Mouse (Mus musculus): Measurements from ENCODE around the gene Alms1.
A peak's percentile ranks its signal among the peaks of the same experiment; 100 is the strongest.
"Not testable (repeated sequence)": the region's sequence is repeated elsewhere in the genome, so short reads cannot be mapped to it uniquely, and the experiment has no call there.

Alms1 gene

GRCm38 (mm10) chr6:85587396-85588143 is at the start of gene Alms1:
TSS of gene Alms1 (plus strand) at chr6:85587531.
- peak; percentile 97 for DNase-seq (ENCODE audit: low spot score)

GRCm38 (mm10) chr6:85543351-85544175 is 43.8 kb upstream of the Alms1 start:
- DNase-seq (ENCODE audit: low spot score): no peak

GRCm38 (mm10) chr6:85544251-85544881 is 43.0 kb upstream of the Alms1 start:
- DNase-seq (ENCODE audit: low spot score): no peak

GRCm38 (mm10) chr6:85547642-85548041 is 39.7 kb upstream of the Alms1 start:
- DNase-seq (ENCODE audit: low spot score): no peak

- no peak for DNase-seq (ENCODE audit: low spot score)
Measured at GRCm38 (mm10) chr6:85562374-85562773, 25.0 kb upstream of the Alms1 start.

GRCm38 (mm10) chr6:85572816-85573215 is 14.5 kb upstream of the Alms1 start:
- DNase-seq (ENCODE audit: low spot score): no peak

- no peak for DNase-seq (ENCODE audit: low spot score)
Measured at GRCm38 (mm10) chr6:85581688-85582087, 5.6 kb upstream of the Alms1 start.

GRCm38 (mm10) chr6:85584612-85585011 is 2.7 kb upstream of the Alms1 start:
- no peak for DNase-seq (ENCODE audit: low spot score)

GRCm38 (mm10) chr6:85586805-85587367 is 445 bp upstream of the Alms1 start:
- no peak for DNase-seq (ENCODE audit: low spot score)

- DNase-seq (ENCODE audit: low spot score): no peak
Measured at GRCm38 (mm10) chr6:85588164-85588563, 833 bp downstream of the Alms1 start.

- DNase-seq (ENCODE audit: low spot score): no peak
Measured at GRCm38 (mm10) chr6:85588568-85588967, 1.2 kb downstream of the Alms1 start.

GRCm38 (mm10) chr6:85590116-85590515 is 2.8 kb downstream of the Alms1 start:
- no peak for DNase-seq (ENCODE audit: low spot score)

GRCm38 (mm10) chr6:85599310-85599709 is 12.0 kb downstream of the Alms1 start:
- DNase-seq (ENCODE audit: low spot score): no peak

- no peak for DNase-seq (ENCODE audit: low spot score)
Measured at GRCm38 (mm10) chr6:85610511-85610910, 23.2 kb downstream of the Alms1 start.

GRCm38 (mm10) chr6:85620826-85621225 is 33.5 kb downstream of the Alms1 start:
- no peak for DNase-seq (ENCODE audit: low spot score)

- no peak for DNase-seq (ENCODE audit: low spot score)
Measured at GRCm38 (mm10) chr6:85621600-85621999, 34.3 kb downstream of the Alms1 start.

GRCm38 (mm10) chr6:85624511-85624910 is 37.2 kb downstream of the Alms1 start:
- no peak for DNase-seq (ENCODE audit: low spot score)

GRCm38 (mm10) chr6:85633165-85633564 is 45.8 kb downstream of the Alms1 start:
- no peak for DNase-seq (ENCODE audit: low spot score)

GRCm38 (mm10) chr6:85653244-85653643 is 65.9 kb downstream of the Alms1 start:
- no peak for DNase-seq (ENCODE audit: low spot score)

- DNase-seq (ENCODE audit: low spot score): not testable (repeated sequence)
Measured at GRCm38 (mm10) chr6:85701943-85702342, 114.6 kb downstream of the Alms1 start.

- not testable (repeated sequence) for DNase-seq (ENCODE audit: low spot score)
Measured at GRCm38 (mm10) chr6:85709206-85709605, 121.9 kb downstream of the Alms1 start.

- not testable (repeated sequence) for DNase-seq (ENCODE audit: low spot score)
Measured at GRCm38 (mm10) chr6:85709607-85710006, 122.3 kb downstream of the Alms1 start.

Measured in testis, postnatal 10 days (tissue).